Mouse (Mus musculus): ENCODE results near the gene Syngr3. TPM values are rescaled to one million over a fixed set of nuclear protein-coding genes. Genes with fewer than 3 reads are reported as not detected.
A peak's percentile ranks its signal among the peaks of the same experiment; 100 is the strongest.

Syngr3 gene
- polyA plus RNA-seq, 1 experiment from 2014 or later, result 0.11 TPM

DNA sequence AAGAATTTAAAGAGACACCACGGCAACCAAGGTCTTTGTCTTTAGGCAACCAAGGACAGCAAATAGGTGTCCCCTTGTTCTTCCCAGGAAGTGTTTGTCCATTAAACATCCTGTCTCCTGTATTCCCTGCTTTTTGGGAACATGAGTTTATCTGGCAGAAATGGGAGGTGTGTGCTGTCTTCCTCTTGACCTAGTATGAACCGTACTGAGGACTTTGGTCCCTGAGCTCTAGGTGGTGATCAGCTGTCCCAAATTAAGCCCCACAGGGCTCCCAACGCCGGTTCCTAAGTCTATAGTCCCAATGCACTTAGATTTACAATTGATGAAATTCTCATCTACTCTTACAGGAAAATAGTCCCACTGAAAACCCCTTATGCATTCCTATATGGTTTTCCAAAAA is 39.0 kb downstream of the Syngr3 start:
- peaks cover 16% of the 10 kb centered on the region for H3K27me3 ChIP-seq (ENCODE audit: insufficient read depth, low read length)
- peaks cover 13% of the 10 kb centered on the region for H3K4me1 ChIP-seq (ENCODE audit: insufficient read depth)
- no peak overlapping the region for H3K9ac ChIP-seq (replicated peaks)
- no peaks in the 10 kb centered on the region for H3K9me3 ChIP-seq (ENCODE audit: low read length)
- no peak overlapping the region for H3K27ac ChIP-seq (ENCODE audit: low read depth)
- TF ChIP-seq CTCF (IDR thresholded peaks at IDR 0.05; ENCODE audit: low read depth), result no peak
- 61% methylated on average over 4 of the region's 4 CpGs for WGBS (ENCODE audit: insufficient replicate concordance)
- H3K4me2 ChIP-seq (ENCODE audit: low read depth, low read length), result peak overlapping the region; percentile 94; the same call in 1 of the 2 replicates
- DNase-seq (no peak), ATAC-seq (no peak)
- H3K4me3 ChIP-seq (ENCODE audit: low read depth, low read length), result no peak overlapping the region
- H3K36me3 ChIP-seq (replicated peaks; ENCODE audit: insufficient read depth, low read length), result no peaks in the 10 kb centered on the region

GRCm38 (mm10) chr17:24650070-24650616 is 39.6 kb downstream of the Syngr3 start, which contains the start of gene Slc9a3r2:
Slc9a3r2 (minus strand) TSS chr17:24650327.
- peak; percentile 55; the same call in 1 of the 2 replicates for ATAC-seq
- H3K27ac ChIP-seq (ENCODE audit: low read depth), result no peak within 1 kb of the TSS
- peak within 1 kb of the TSS; percentile 59 for H3K9ac ChIP-seq (replicated peaks)
- no peaks in the 10 kb centered on the region for H3K9me3 ChIP-seq (ENCODE audit: low read length)
- H3K4me1 ChIP-seq (ENCODE audit: insufficient read depth), result peaks cover 17% of the 10 kb centered on the region
- TF ChIP-seq CTCF (IDR thresholded peaks at IDR 0.05; ENCODE audit: low read depth), result no peak
- TF ChIP-seq EP300 (IDR thresholded peaks at IDR 0.05; ENCODE audit: low read depth), result no peak
- H3K36me3 ChIP-seq (replicated peaks; ENCODE audit: insufficient read depth, low read length), result no peaks in the 10 kb centered on the region
- H3K27me3 ChIP-seq (ENCODE audit: insufficient read depth, low read length), result peaks cover 16% of the 10 kb centered on the region
- peak; percentile 66 for DNase-seq
- peak within 1 kb of the TSS; percentile 64 for H3K4me3 ChIP-seq (ENCODE audit: low read depth, low read length)
- peak within 1 kb of the TSS; percentile 94 for H3K4me2 ChIP-seq (ENCODE audit: low read depth, low read length)
- WGBS (ENCODE audit: insufficient replicate concordance), result 1% methylated on average over 41 of the region's 41 CpGs

DNA sequence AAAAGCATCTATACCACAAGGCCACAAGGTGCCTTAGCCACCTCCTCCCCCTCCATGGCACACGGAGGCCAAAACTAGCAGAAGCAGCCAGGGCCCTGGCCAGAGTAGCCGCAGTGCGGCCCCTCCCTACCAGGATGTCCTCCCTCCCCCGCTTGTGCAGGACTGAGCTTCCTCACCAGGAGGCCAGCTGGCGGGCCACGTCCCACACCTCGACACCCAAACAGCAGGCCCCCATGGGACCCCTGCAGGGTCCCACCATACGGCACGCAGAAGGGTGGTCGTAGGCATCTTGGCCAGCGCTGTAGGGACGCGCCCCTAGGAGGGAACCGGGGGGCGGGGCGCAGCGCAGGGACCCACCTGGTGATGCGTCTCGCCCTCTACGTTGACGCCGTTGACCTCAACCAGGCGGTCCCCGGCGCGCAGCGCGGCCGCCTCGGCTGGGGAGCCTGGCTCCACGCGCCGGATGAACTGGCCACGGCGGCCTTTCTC is 40.1 kb downstream of the Syngr3 start:
- Histone ChIP-seq H3K4me3 (ENCODE audit: low read depth, low read length) (peak overlapping the region; percentile 64), H3K9me3 (ENCODE audit: low read length) (no peaks in the 10 kb centered on the region), H3K27ac (ENCODE audit: low read depth) (no peak overlapping the region), H3K4me1 (ENCODE audit: insufficient read depth) (peaks cover 20% of the 10 kb centered on the region), H3K27me3 (ENCODE audit: insufficient read depth, low read length) (peaks cover 16% of the 10 kb centered on the region), H3K4me2 (ENCODE audit: low read depth, low read length) (peak overlapping the region; percentile 94), H3K9ac (replicated peaks) (peak overlapping the region; percentile 59), H3K36me3 (replicated peaks; ENCODE audit: insufficient read depth, low read length) (no peaks in the 10 kb centered on the region)
- DNase-seq, result peak; percentile 53
- WGBS (ENCODE audit: insufficient replicate concordance), result 3% methylated on average over 30 of the region's 35 CpGs
- TF ChIP-seq CTCF (IDR thresholded peaks at IDR 0.05; ENCODE audit: low read depth) (no peak), EP300 (IDR thresholded peaks at IDR 0.05; ENCODE audit: low read depth) (no peak)
- ATAC-seq, result peak; percentile 30; the same call in 1 of the 2 replicates

GRCm38 (mm10) chr17:24648731-24649377 is 40.9 kb downstream of the Syngr3 start:
- Histone ChIP-seq H3K36me3 (replicated peaks; ENCODE audit: insufficient read depth, low read length) (no peaks in the 10 kb centered on the region), H3K9me3 (ENCODE audit: low read length) (no peaks in the 10 kb centered on the region), H3K9ac (replicated peaks) (no peak overlapping the region; the same call in 1 of the 2 replicates), H3K27ac (ENCODE audit: low read depth) (no peak overlapping the region), H3K4me3 (ENCODE audit: low read depth, low read length) (peak overlapping the region; percentile 64), H3K4me1 (ENCODE audit: insufficient read depth) (peaks cover 26% of the 10 kb centered on the region), H3K27me3 (ENCODE audit: insufficient read depth, low read length) (peaks cover 16% of the 10 kb centered on the region), H3K4me2 (ENCODE audit: low read depth, low read length) (peak overlapping the region; percentile 94)
- TF ChIP-seq CTCF (IDR thresholded peaks at IDR 0.05; ENCODE audit: low read depth), result no peak
- TF ChIP-seq EP300 (IDR thresholded peaks at IDR 0.05; ENCODE audit: low read depth), result no peak
- whole genome bisulfite sequencing (ENCODE audit: insufficient replicate concordance), result 69% methylated on average over 10 of the region's 10 CpGs
- DNase-seq, result no peak
- ATAC-seq, result no peak

- TF ChIP-seq EP300 (IDR thresholded peaks at IDR 0.05; ENCODE audit: low read depth) (no peak), CTCF (IDR thresholded peaks at IDR 0.05; ENCODE audit: low read depth) (no peak)
- WGBS (ENCODE audit: insufficient replicate concordance), result 72% methylated on average over 11 of the region's 11 CpGs
- Histone ChIP-seq H3K4me1 (ENCODE audit: insufficient read depth) (peaks cover 25% of the 10 kb centered on the region), H3K4me2 (ENCODE audit: low read depth, low read length) (no peak overlapping the region), H3K9me3 (ENCODE audit: low read length) (no peaks in the 10 kb centered on the region), H3K9ac (replicated peaks) (no peak overlapping the region), H3K27ac (ENCODE audit: low read depth) (no peak overlapping the region), H3K27me3 (ENCODE audit: insufficient read depth, low read length) (peaks cover 16% of the 10 kb centered on the region), H3K4me3 (ENCODE audit: low read depth, low read length) (no peak overlapping the region), H3K36me3 (replicated peaks; ENCODE audit: insufficient read depth, low read length) (peaks cover 3% of the 10 kb centered on the region; the same call in 1 of the 2 replicates)
- no peak for ATAC-seq
- DNase-seq, result peak; percentile 14
Measured at GRCm38 (mm10) chr17:24647493-24647892, 42.3 kb downstream of the Syngr3 start.

- no peak for ATAC-seq
- 67% methylated on average over 4 of the region's 4 CpGs for WGBS (ENCODE audit: insufficient replicate concordance)
- TF ChIP-seq EP300 (IDR thresholded peaks at IDR 0.05; ENCODE audit: low read depth) (no peak), CTCF (IDR thresholded peaks at IDR 0.05; ENCODE audit: low read depth) (no peak)
- Histone ChIP-seq H3K27me3 (ENCODE audit: insufficient read depth, low read length) (peaks cover 15% of the 10 kb centered on the region), H3K9ac (replicated peaks) (no peak overlapping the region), H3K36me3 (replicated peaks; ENCODE audit: insufficient read depth, low read length) (peaks cover 3% of the 10 kb centered on the region; the same call in 1 of the 2 replicates), H3K9me3 (ENCODE audit: low read length) (no peaks in the 10 kb centered on the region), H3K4me2 (ENCODE audit: low read depth, low read length) (no peak overlapping the region), H3K4me1 (ENCODE audit: insufficient read depth) (peaks cover 25% of the 10 kb centered on the region), H3K4me3 (ENCODE audit: low read depth, low read length) (no peak overlapping the region), H3K27ac (ENCODE audit: low read depth) (0 out of 2 replicates have a peak overlapping the region, but pooled peaks have one; percentile 13)
- DNase-seq, result no peak
Measured at GRCm38 (mm10) chr17:24646381-24646780, 43.4 kb downstream of the Syngr3 start.
